Mouse (Mus musculus) kidney, embryonic 15.5 days (tissue): ENCODE data around the gene Csf3. TPM values are rescaled to one million over a fixed set of nuclear protein-coding genes. Genes with fewer than 3 reads are reported as not detected.

Experiments used
- ATAC-seq: fragments of 200-750 bp; cut with Nextera tagmentation; replicated peaks from 2 replicates; pipeline ENCODE4 v1.8.0; 2017; ENCODE audit warnings: moderate TSS enrichment; ENCODE audit not compliant: low FRiP score
- H3K27ac ChIP-seq: fragments of 300-500 bp; sonication (generic); 2 replicates; pipeline ENCODE4 v1.5.1; 2015; ENCODE audit warnings: mild to moderate bottlenecking, inconsistent platforms
- H3K27me3 ChIP-seq: fragments of 300-500 bp; sonication (generic); 2 replicates; pipeline ENCODE4 v1.6.1; 2015; ENCODE audit warnings: inconsistent platforms
- H3K36me3 ChIP-seq: fragments of 300-500 bp; sonication (generic); 2 replicates; pipeline ENCODE4 v1.6.1; 2015; ENCODE audit warnings: inconsistent platforms
- H3K4me1 ChIP-seq: fragments of 300-500 bp; sonication (generic); 2 replicates; pipeline ENCODE4 v1.6.1; 2015; ENCODE audit warnings: inconsistent platforms
- H3K4me2 ChIP-seq: fragments of 300-500 bp; sonication (generic); 2 replicates; pipeline ENCODE4 v1.6.1; 2015; ENCODE audit warnings: moderate library complexity, mild to moderate bottlenecking, inconsistent platforms
- H3K4me3 ChIP-seq: fragments of 300-500 bp; sonication (generic); replicated peaks from 2 replicates; pipeline ENCODE4 v1.5.1; 2015; ENCODE audit warnings: mild to moderate bottlenecking, inconsistent platforms
- H3K9ac ChIP-seq: fragments of 300-500 bp; sonication (generic); 2 replicates; pipeline ENCODE4 v1.6.1; 2015; ENCODE audit warnings: mild to moderate bottlenecking, inconsistent platforms
- H3K9me3 ChIP-seq: fragments of 300-500 bp; sonication (generic); replicated peaks from 2 replicates; pipeline ENCODE4 v1.6.1; 2016; ENCODE audit warnings: inconsistent platforms
- WGBS: fragments of 180-500 bp; shearing (Covaris S2); methylation state at CpG from one replicate; pipeline ENCODE4 v1.1.7; 2015; ENCODE audit warnings: mixed read lengths; 5-methylcytosine and 5-hydroxymethylcytosine counted together
- polyA plus RNA-seq: library from polyadenylated mRNA; unstranded; fragments of >200 nt; fragmentation: Nextera tagmentation; extraction: Ambion mirVana; gene quantifications from 2 replicates; pipeline ENCODE4 v1.2.1, GENCODE M21; 2015

Csf3 gene
- polyA plus RNA-seq, 1 experiment from 2014 or later, result not detected

- no peak overlapping the region for H3K27ac ChIP-seq
- 83% methylated on average over 4 of the region's 4 CpGs for WGBS
- peaks cover 20% of the 10 kb centered on the region for H3K36me3 ChIP-seq
- no peak for ATAC-seq
- no peak overlapping the region for H3K4me3 ChIP-seq
- peaks cover 20% of the 10 kb centered on the region for H3K4me1 ChIP-seq
- no peaks in the 10 kb centered on the region for H3K27me3 ChIP-seq
- no peaks in the 10 kb centered on the region for H3K9me3 ChIP-seq
- no peak overlapping the region for H3K9ac ChIP-seq
- no peak overlapping the region; the same call in 1 of the 2 replicates for H3K4me2 ChIP-seq
Measured at GRCm38 (mm10) chr11:98681186-98681585, 19.9 kb upstream of the Csf3 start.

- H3K4me3 ChIP-seq, result peak within 1 kb of the TSS; percentile 99
- no peaks in the 10 kb centered on the region for H3K9me3 ChIP-seq
Measured at GRCm38 (mm10) chr11:98681786-98682745, 19.0 kb upstream of the Csf3 start, which contains the start of gene Psmd3. Gene Psmd3 (plus strand): TSS chr11:98682554.

GRCm38 (mm10) chr11:98682811-98683210 lies 18.3 kb upstream of the Csf3 start:
- no peaks in the 10 kb centered on the region for H3K9me3 ChIP-seq
- peak overlapping the region; percentile 81 for H3K27ac ChIP-seq
- peaks cover 36% of the 10 kb centered on the region for H3K36me3 ChIP-seq
- H3K9ac ChIP-seq, result peak overlapping the region; percentile 100
- H3K4me2 ChIP-seq, result peak overlapping the region; percentile 69
- ATAC-seq, result peak; percentile 33
- peak overlapping the region; percentile 99 for H3K4me3 ChIP-seq
- H3K27me3 ChIP-seq, result no peaks in the 10 kb centered on the region
- peaks cover 27% of the 10 kb centered on the region for H3K4me1 ChIP-seq
- WGBS, result 0% methylated on average over 23 of the region's 23 CpGs

More at GRCm38 (mm10) chr11:98681786-98682745, 19.0 kb upstream of the Csf3 start, which contains the start of gene Psmd3:
- Histone ChIP-seq H3K27me3 (no peaks in the 10 kb centered on the region), H3K36me3 (peaks cover 29% of the 10 kb centered on the region), H3K4me1 (peaks cover 20% of the 10 kb centered on the region), H3K9ac (peak within 1 kb of the TSS; percentile 100), H3K4me2 (peak within 1 kb of the TSS; percentile 69), H3K27ac (peak within 1 kb of the TSS; percentile 81)
- peak; percentile 92 for ATAC-seq
- 4% methylated on average over 45 of the region's 45 CpGs for WGBS

GRCm38 (mm10) chr11:98685642-98686041 lies 15.4 kb upstream of the Csf3 start:
- Histone ChIP-seq H3K9ac (no peak overlapping the region; the same call in 1 of the 2 replicates), H3K27me3 (no peaks in the 10 kb centered on the region), H3K4me1 (peaks cover 31% of the 10 kb centered on the region), H3K36me3 (peaks cover 60% of the 10 kb centered on the region), H3K27ac (peak overlapping the region; percentile 80), H3K4me3 (no peak overlapping the region), H3K4me2 (no peak overlapping the region), H3K9me3 (no peaks in the 10 kb centered on the region)
- ATAC-seq, result no peak
- WGBS, result 93% methylated on average over 9 of the region's 9 CpGs

- Histone ChIP-seq H3K9ac (no peak overlapping the region), H3K9me3 (no peaks in the 10 kb centered on the region), H3K27me3 (no peaks in the 10 kb centered on the region), H3K27ac (peak overlapping the region; percentile 80), H3K4me2 (peak overlapping the region; percentile 5; the same call in 1 of the 2 replicates), H3K36me3 (peaks cover 73% of the 10 kb centered on the region), H3K4me3 (no peak overlapping the region), H3K4me1 (peaks cover 31% of the 10 kb centered on the region)
- ATAC-seq, result peak; percentile 61
- WGBS, result 52% methylated on average over 4 of the region's 4 CpGs
Measured at GRCm38 (mm10) chr11:98686976-98687375, 14.1 kb upstream of the Csf3 start.

- Histone ChIP-seq H3K4me2 (no peak overlapping the region), H3K36me3 (peaks cover 83% of the 10 kb centered on the region), H3K9me3 (no peaks in the 10 kb centered on the region), H3K4me3 (no peak overlapping the region), H3K27me3 (no peaks in the 10 kb centered on the region), H3K4me1 (peaks cover 31% of the 10 kb centered on the region), H3K27ac (peak overlapping the region; percentile 80), H3K9ac (no peak overlapping the region)
- WGBS, result 79% methylated on average over 8 of the region's 8 CpGs
- peak; percentile 13; the same call in 1 of the 2 replicates for ATAC-seq
Measured at GRCm38 (mm10) chr11:98688009-98688408, 13.1 kb upstream of the Csf3 start.

- Histone ChIP-seq H3K9me3 (no peaks in the 10 kb centered on the region), H3K27ac (no peak overlapping the region), H3K4me1 (peaks cover 22% of the 10 kb centered on the region), H3K4me2 (no peak overlapping the region), H3K27me3 (no peaks in the 10 kb centered on the region), H3K9ac (no peak overlapping the region), H3K4me3 (no peak overlapping the region), H3K36me3 (peaks cover 76% of the 10 kb centered on the region)
- ATAC-seq, result no peak
- WGBS, result 72% methylated on average over 13 of the region's 13 CpGs
Measured at GRCm38 (mm10) chr11:98693201-98693600, 7.9 kb upstream of the Csf3 start.

GRCm38 (mm10) chr11:98693746-98694145 lies 7.3 kb upstream of the Csf3 start:
- Histone ChIP-seq H3K4me3 (no peak overlapping the region), H3K4me1 (peaks cover 27% of the 10 kb centered on the region), H3K27me3 (no peaks in the 10 kb centered on the region), H3K9me3 (no peaks in the 10 kb centered on the region), H3K9ac (no peak overlapping the region), H3K27ac (no peak overlapping the region), H3K4me2 (no peak overlapping the region), H3K36me3 (peaks cover 73% of the 10 kb centered on the region)
- ATAC-seq, result no peak
- 89% methylated on average over 9 of the region's 9 CpGs for WGBS

GRCm38 (mm10) chr11:98694301-98694700 lies 6.8 kb upstream of the Csf3 start:
- Histone ChIP-seq H3K9ac (no peak overlapping the region), H3K4me1 (peaks cover 29% of the 10 kb centered on the region), H3K9me3 (no peaks in the 10 kb centered on the region), H3K27me3 (no peaks in the 10 kb centered on the region), H3K27ac (no peak overlapping the region), H3K36me3 (peaks cover 70% of the 10 kb centered on the region), H3K4me2 (no peak overlapping the region), H3K4me3 (no peak overlapping the region)
- ATAC-seq, result no peak
- 83% methylated on average over 9 of the region's 9 CpGs for WGBS

GRCm38 (mm10) chr11:98695408-98695807 lies 5.7 kb upstream of the Csf3 start:
- Histone ChIP-seq H3K4me1 (peaks cover 34% of the 10 kb centered on the region), H3K36me3 (peaks cover 59% of the 10 kb centered on the region), H3K27me3 (no peaks in the 10 kb centered on the region), H3K27ac (no peak overlapping the region), H3K4me2 (no peak overlapping the region), H3K9me3 (no peaks in the 10 kb centered on the region), H3K4me3 (no peak overlapping the region), H3K9ac (no peak overlapping the region)
- ATAC-seq, result no peak
- 73% methylated on average over 14 of the region's 14 CpGs for WGBS

GRCm38 (mm10) chr11:98696454-98697216 lies 4.4 kb upstream of the Csf3 start:
- Histone ChIP-seq H3K4me1 (peaks cover 45% of the 10 kb centered on the region), H3K4me3 (no peak overlapping the region), H3K27me3 (no peaks in the 10 kb centered on the region), H3K9me3 (no peaks in the 10 kb centered on the region), H3K9ac (no peak overlapping the region), H3K4me2 (no peak overlapping the region), H3K27ac (peak overlapping the region; percentile 5), H3K36me3 (peaks cover 47% of the 10 kb centered on the region)
- ATAC-seq, result no peak
- 82% methylated on average over 14 of the region's 14 CpGs for WGBS

- Histone ChIP-seq H3K9ac (no peak overlapping the region), H3K4me2 (no peak overlapping the region), H3K4me3 (no peak overlapping the region), H3K27ac (peak overlapping the region; percentile 5; the same call in 1 of the 2 replicates), H3K4me1 (peaks cover 50% of the 10 kb centered on the region), H3K9me3 (no peaks in the 10 kb centered on the region), H3K36me3 (peaks cover 41% of the 10 kb centered on the region), H3K27me3 (no peaks in the 10 kb centered on the region)
- ATAC-seq, result no peak
- WGBS, result 82% methylated on average over 12 of the region's 12 CpGs
Measured at GRCm38 (mm10) chr11:98697225-98697624, 3.8 kb upstream of the Csf3 start.
